Mouse (Mus musculus) stomach, postnatal 0 days (tissue): ENCODE results near the gene Hoxc6. TPM values are rescaled to one million over a fixed set of nuclear protein-coding genes. Genes with fewer than 3 reads are reported as not detected.
A peak's percentile ranks its signal among the peaks of the same experiment; 100 is the strongest.

Source experiments
- ATAC-seq: fragments of 200-750 bp; cut with Nextera tagmentation; 2 replicates; pipeline ENCODE4 v1.8.0; 2017; ENCODE audit not compliant: low FRiP score, low TSS enrichment
- DNase-seq: peaks from one replicate; pipeline ENCODE4 v3.0.0-alpha.2; 2016; ENCODE audit warnings: low spot score
- H3K27ac ChIP-seq: fragments of 300-500 bp; sonication (generic); replicated peaks from 2 replicates; pipeline ENCODE4 v1.5.1; 2014; ENCODE audit warnings: mild to moderate bottlenecking, control low read depth
- H3K27me3 ChIP-seq: fragments of 300-500 bp; sonication (generic); 2 replicates; pipeline ENCODE4 v1.6.1; 2014; ENCODE audit warnings: low read length; ENCODE audit not compliant: control insufficient read depth, insufficient read depth
- H3K36me3 ChIP-seq: fragments of 300-500 bp; sonication (generic); 2 replicates; pipeline ENCODE4 v1.6.1; 2014; ENCODE audit warnings: low read length, mixed read lengths; ENCODE audit not compliant: control insufficient read depth, insufficient read depth
- H3K4me1 ChIP-seq: fragments of 300-500 bp; sonication (generic); replicated peaks from 2 replicates; pipeline ENCODE4 v1.6.1; 2014; ENCODE audit warnings: antibody characterized with exemption; ENCODE audit not compliant: control insufficient read depth, insufficient read depth
- H3K4me2 ChIP-seq: fragments of 300-500 bp; sonication (generic); replicated peaks from 2 replicates; pipeline ENCODE4 v1.6.1; 2014; ENCODE audit warnings: low read depth, mild to moderate bottlenecking, control low read depth, moderate library complexity
- H3K4me3 ChIP-seq: fragments of 300-500 bp; sonication (generic); 2 replicates; pipeline ENCODE4 v1.5.1; 2014; ENCODE audit warnings: low read depth, low read length, control low read depth
- H3K9ac ChIP-seq: fragments of 300-500 bp; sonication (generic); 2 replicates; pipeline ENCODE4 v1.6.1; 2014; ENCODE audit warnings: mild to moderate bottlenecking, low read length, control low read depth, mixed read lengths
- H3K9me3 ChIP-seq: fragments of 300-500 bp; sonication (generic); 2 replicates; pipeline ENCODE4 v1.6.1; 2016; ENCODE audit warnings: low read length; ENCODE audit not compliant: control insufficient read depth
- CTCF ChIP-seq: IDR thresholded peaks from 2 replicates; pipeline ENCODE4 v1.5.1; 2016; ENCODE audit warnings: antibody characterized with exemption, low read depth, mild to moderate bottlenecking, moderate library complexity
- EP300 ChIP-seq: optimal IDR thresholded peaks from 2 replicates; pipeline ENCODE3; 2016; ENCODE audit warnings: antibody characterized with exemption
- WGBS: fragments of 180-500 bp; shearing (Covaris S2); extraction: QIAGEN DNeasy Blood & Tissue Kit; methylation state at CpG from one replicate; pipeline ENCODE4 v1.1.7; 2014; 5-methylcytosine and 5-hydroxymethylcytosine counted together
- polyA plus RNA-seq: library from polyadenylated mRNA; unstranded; fragments of >200 nt; fragmentation: Nextera tagmentation; extraction: Ambion mirVana; gene quantifications from 2 replicates; pipeline ENCODE4 v1.2.1, GENCODE M21; 2015

The Hoxc6 gene
- polyA plus RNA-seq, 1 experiment from 2014 or later = 4.9 TPM

- ATAC-seq (no peak), DNase-seq (no peak)
- 21% methylated on average over 27 of the region's 28 CpGs for WGBS
- Histone ChIP-seq H3K4me3 (peak overlapping the region; percentile 41), H3K9ac (peak overlapping the region; percentile 66), H3K27ac (peak overlapping the region; percentile 80), H3K4me1 (no peaks in the 10 kb centered on the region), H3K4me2 (peak overlapping the region; percentile 52), H3K9me3 (no peaks in the 10 kb centered on the region), H3K36me3 (no peaks in the 10 kb centered on the region), H3K27me3 (peaks cover 14% of the 10 kb centered on the region; the same call in 1 of the 2 replicates)
- TF ChIP-seq CTCF (no peak), EP300 (no peak)
Measured at GRCm38 (mm10) chr15:103010847-103011555, 12.9 kb downstream of the Hoxc6 start.

- H3K27me3 ChIP-seq = 0 out of 2 replicates have a peak, but pooled peaks cover 6% of the 10 kb centered on the region
- H3K4me2 ChIP-seq = peak overlapping the region; percentile 45
- peak overlapping the region; percentile 31 for H3K4me3 ChIP-seq
- no peaks in the 10 kb centered on the region for H3K36me3 ChIP-seq
- no peaks in the 10 kb centered on the region for H3K9me3 ChIP-seq
- 26% methylated on average over 26 of the region's 26 CpGs for WGBS
- DNase-seq (no peak), ATAC-seq (no peak)
- H3K9ac ChIP-seq = peak overlapping the region; percentile 54
- peak overlapping the region; percentile 78 for H3K27ac ChIP-seq
- TF ChIP-seq CTCF (no peak), EP300 (no peak)
- no peaks in the 10 kb centered on the region for H3K4me1 ChIP-seq
Measured at GRCm38 (mm10) chr15:103011928-103012486, 13.9 kb downstream of the Hoxc6 start.

GRCm38 (mm10) chr15:103013238-103013984 lies 15.4 kb downstream of the Hoxc6 start:
- Histone ChIP-seq H3K36me3 (no peaks in the 10 kb centered on the region), H3K27ac (peak overlapping the region; percentile 90; the same call in 1 of the 2 replicates), H3K9me3 (no peaks in the 10 kb centered on the region), H3K4me1 (no peaks in the 10 kb centered on the region), H3K4me2 (peak overlapping the region; percentile 70), H3K4me3 (peak overlapping the region; percentile 54), H3K9ac (peak overlapping the region; percentile 75; the same call in 1 of the 2 replicates), H3K27me3 (0 out of 2 replicates have a peak, but pooled peaks cover 4% of the 10 kb centered on the region)
- no peak for TF ChIP-seq EP300
- TF ChIP-seq CTCF = peak; percentile 85
- ATAC-seq = no peak
- DNase-seq = peak; percentile 65
- 7% methylated on average over 17 of the region's 17 CpGs for WGBS

- Histone ChIP-seq H3K36me3 (no peaks in the 10 kb centered on the region), H3K4me2 (peak overlapping the region; percentile 70), H3K4me3 (peak overlapping the region; percentile 54), H3K4me1 (no peaks in the 10 kb centered on the region), H3K9me3 (no peaks in the 10 kb centered on the region), H3K9ac (peak overlapping the region; percentile 75), H3K27ac (peak overlapping the region; percentile 90), H3K27me3 (0 out of 2 replicates have a peak, but pooled peaks cover 4% of the 10 kb centered on the region)
- peak; percentile 62; the same call in 1 of the 2 replicates for ATAC-seq
- under 1% methylated on average over 51 of the region's 57 CpGs for WGBS
- no peak for TF ChIP-seq EP300
- TF ChIP-seq CTCF = no peak
- DNase-seq = no peak
Measured at GRCm38 (mm10) chr15:103014166-103015008, 16.3 kb downstream of the Hoxc6 start.

- no peaks in the 10 kb centered on the region for H3K36me3 ChIP-seq
- peak overlapping the region; percentile 70 for H3K4me2 ChIP-seq
- peak overlapping the region; percentile 90 for H3K27ac ChIP-seq
- no peaks in the 10 kb centered on the region for H3K9me3 ChIP-seq
- ATAC-seq (peak; percentile 41; the same call in 1 of the 2 replicates), DNase-seq (no peak)
- no peak for TF ChIP-seq EP300
- WGBS = 6% methylated on average over 22 of the region's 28 CpGs
- H3K4me3 ChIP-seq = peak overlapping the region; percentile 54
- H3K9ac ChIP-seq = peak overlapping the region; percentile 75
- H3K4me1 ChIP-seq = no peaks in the 10 kb centered on the region
- 0 out of 2 replicates have a peak, but pooled peaks cover 2% of the 10 kb centered on the region for H3K27me3 ChIP-seq
Measured at GRCm38 (mm10) chr15:103015009-103015399, 16.9 kb downstream of the Hoxc6 start.
